ENCODE assay signal across 23 mouse cellular contexts in the genomic region with DNA sequence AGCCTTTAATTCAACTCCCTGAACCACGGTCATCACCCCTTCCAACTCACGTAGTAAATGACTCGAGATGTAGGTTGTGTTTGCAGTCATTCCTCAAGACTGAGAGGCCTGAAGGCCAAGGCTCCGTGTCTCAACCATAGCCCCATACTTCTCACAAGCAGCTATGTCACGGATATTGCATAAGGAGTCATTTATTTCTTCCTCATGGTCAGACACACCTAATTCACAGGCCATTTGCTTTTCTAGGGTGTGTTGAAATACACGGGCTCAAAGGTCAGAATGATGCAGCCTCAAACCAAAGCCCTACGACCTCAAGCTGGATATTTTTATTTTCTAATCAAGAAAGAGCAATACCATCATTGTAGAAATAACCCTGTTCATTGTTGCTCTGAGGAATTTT. TPM values are rescaled to one million over a fixed set of nuclear protein-coding genes. Genes with fewer than 3 reads are reported as not detected.
A peak's percentile ranks its signal among the peaks of the same experiment; 100 is the strongest.
DNase-seq lines count a peak whose midpoint lies in the region; ATAC-seq and TF ChIP-seq lines count a peak whose summit lies in the region.
"Had no signal": no experiment of that assay in that cellular context is flagged by ENCODE, and none has a peak within 500 bp of the region (broad histone marks: within the 10 kb centered on the region; RNA-seq: fewer than 3 reads in every experiment).

No protein-coding gene starts in this region.

- intact Hi-C loops in gastrocnemius, postnatal 14 days (cut with DNase I; ENCODE audit: low total_unique reads): no loop called here
- intact Hi-C loops in gastrocnemius, postnatal 36 days (cut with DNase I): no loop called here

- peak; percentile 71 for ATAC-seq in intestine, postnatal 0 days
- ATAC-seq in monocyte, adult 5-6 weeks (replicated peaks; ENCODE audit: insufficient number of reproducible peaks, low FRiP score, low TSS enrichment, poor library complexity, severe bottlenecking): peak; percentile 60
- ATAC-seq: forebrain, embryonic 16.5 days had no signal

- DNase-seq in adrenal gland, adult 2 months: peak; percentile 22
- DNase-seq in adrenal gland, postnatal 25 days: no peak
- peak; percentile 58 for DNase-seq in 416B (ENCODE audit: low read depth)
- no peak for DNase-seq in gastrocnemius, postnatal 14 days
- DNase-seq in gastrocnemius, postnatal 36 days: no peak
- DNase-seq in urinary bladder, adult 2 months (ENCODE audit: low spot score): no peak
- DNase-seq: adrenal gland, adult 8-10 months; cerebellum, adult 11 months; cerebellum, adult 9-10 months; cerebellum, postnatal 25 days; gastrocnemius, postnatal 10 days; heart, adult 18-20 months; heart, postnatal 14 days had no signal

- TF ChIP-seq CTCF in intestine, postnatal 0 days (IDR thresholded peaks at IDR 0.05; ENCODE audit: low read depth): no peak

- H3K27me3 ChIP-seq in intestine, postnatal 0 days (replicated peaks; ENCODE audit: control insufficient read depth, insufficient read depth, low read length): no peaks in the 10 kb centered on the region
- H3K27me3 ChIP-seq: embryonic facial prominence, embryonic 12.5 days; forebrain, embryonic 12.5 days; heart, embryonic 15.5 days; hindbrain, embryonic 15.5 days had no signal

- WGBS in intestine, postnatal 0 days: 42% methylated on average over 7 of the region's 7 CpGs

- H3K4me2 ChIP-seq in intestine, postnatal 0 days (replicated peaks; ENCODE audit: low read depth): no peak overlapping the region
- H3K4me2 ChIP-seq: embryonic facial prominence, embryonic 12.5 days; forebrain, embryonic 12.5 days; heart, embryonic 11.5 days; heart, embryonic 15.5 days; hindbrain, embryonic 15.5 days had no signal

- no peak overlapping the region for H3K4me3 ChIP-seq in intestine, postnatal 0 days (ENCODE audit: low read depth, low read length)
- H3K4me3 ChIP-seq: embryonic facial prominence, embryonic 12.5 days; forebrain, embryonic 12.5 days; heart, embryonic 15.5 days; hindbrain, embryonic 15.5 days had no signal

- no peaks in the 10 kb centered on the region for H3K4me1 ChIP-seq in intestine, postnatal 0 days (replicated peaks; ENCODE audit: control insufficient read depth, insufficient read depth, low read length)

- no peak overlapping the region for H3K9ac ChIP-seq in intestine, postnatal 0 days (ENCODE audit: low read depth, low read length)
- H3K9ac ChIP-seq: embryonic facial prominence, embryonic 12.5 days; forebrain, embryonic 12.5 days; heart, embryonic 15.5 days; hindbrain, embryonic 15.5 days had no signal

- H3K36me3 ChIP-seq in intestine, postnatal 0 days (ENCODE audit: control insufficient read depth, insufficient read depth): no peaks in the 10 kb centered on the region
- H3K36me3 ChIP-seq: embryonic facial prominence, embryonic 12.5 days; forebrain, embryonic 12.5 days; heart, embryonic 15.5 days; hindbrain, embryonic 15.5 days had no signal

- peak overlapping the region; percentile 71; the same call in 1 of the 2 replicates for H3K27ac ChIP-seq in intestine, postnatal 0 days (ENCODE audit: low read depth, low read length)
- H3K27ac ChIP-seq: embryonic facial prominence, embryonic 12.5 days; forebrain, embryonic 12.5 days; heart, embryonic 15.5 days; hindbrain, embryonic 15.5 days had no signal

- no peaks in the 10 kb centered on the region for H3K9me3 ChIP-seq in intestine, postnatal 0 days (ENCODE audit: control insufficient read depth)
- H3K9me3 ChIP-seq: embryonic facial prominence, embryonic 12.5 days; forebrain, embryonic 12.5 days; heart, embryonic 15.5 days; hindbrain, embryonic 15.5 days had no signal

RNA-seq across cellular contexts. Expression of a gene that starts 2.5 kb away (rescaled TPM):
- 10 to 100 TPM; 58.7 to 77.9 TPM for total RNA-seq in adrenal gland, adult 2 months (2021)
- polyA plus RNA-seq in adrenal gland, adult 2 months (2012; rRNA removed): 12.8 and 13.8 TPM in 2 replicates
- 59.8 and 63.5 TPM in 2 replicates for total RNA-seq in adrenal gland, postnatal 25 days (2021)
- 55.7 and 59.1 TPM in 2 replicates for polyA plus RNA-seq in intestine, postnatal 0 days (2015; fragmentation: Nextera tagmentation; extraction: Ambion mirVana)
- total RNA-seq in monocyte, adult 5-6 weeks (2017): 5.1 to 21.5 TPM (median 12.7 TPM) in 3 replicates
- 10 to 100 TPM; 25.2 to 27.2 TPM for total RNA-seq in gastrocnemius, postnatal 14 days (2021)
- 10 to 100 TPM; 23.8 to 40.2 TPM for total RNA-seq in gastrocnemius, postnatal 36 days (2021)
- 19.5 and 24.5 TPM in 2 replicates for polyA plus RNA-seq in urinary bladder, adult 2 months (2012; rRNA removed)
- total RNA-seq: MEL had no signal
- polyA plus RNA-seq: C2C12 had no signal

Comparison
In these comparisons a context has a peak if more than half of its experiments do, and no peak if none do; other contexts are left out.
1. DNase-seq: peak in adrenal gland, adult 2 months (single experiment) and 416B (single experiment); none in adrenal gland, postnatal 25 days (single experiment), gastrocnemius, postnatal 14 days (single experiment), gastrocnemius, postnatal 36 days (0 of 2) and urinary bladder, adult 2 months (single experiment).